Mouse (Mus musculus) CH12.LX (cell line): ENCODE results near the gene Fam189a2. TPM values are rescaled to one million over a fixed set of nuclear protein-coding genes. Genes with fewer than 3 reads are reported as not detected.

Source experiments
- DNase-seq: peaks from one replicate; pipeline ENCODE4 v3.0.0-alpha.2; 2013; ENCODE audit errors: extremely low read depth
- H3K27ac ChIP-seq: 2 replicates; pipeline ENCODE4 v1.5.1; 2012; ENCODE audit warnings: low read depth, mild to moderate bottlenecking, control low read depth, moderate library complexity; ENCODE audit not compliant: insufficient read depth
- H3K27me3 ChIP-seq: replicated peaks from 2 replicates; pipeline ENCODE3; 2012; ENCODE audit warnings: inconsistent platforms
- H3K36me3 ChIP-seq, 2 experiments: replicated peaks in 1 of 2; 2 replicates each; pipeline versions ENCODE3 to v1.6.1; 2012; ENCODE audit warnings: inconsistent platforms in 1 of 2, low read length in 1 of 2, mild to moderate bottlenecking in 1 of 2, mixed read lengths in 1 of 2, moderate library complexity in 1 of 2; ENCODE audit not compliant: control insufficient read depth in 1 of 2, insufficient read depth in 1 of 2
- H3K4me1 ChIP-seq, 2 experiments: 2 replicates each; pipeline ENCODE4 v1.6.1; 2012; ENCODE audit warnings: inconsistent platforms in 1 of 2, moderate library complexity in 1 of 2; ENCODE audit not compliant: insufficient read depth in 2 of 2, control insufficient read depth in 1 of 2
- H3K4me2 ChIP-seq: 2 replicates; pipeline ENCODE4 v1.6.1; 2012; ENCODE audit warnings: low read depth, mild to moderate bottlenecking, control low read depth; ENCODE audit not compliant: poor library complexity, insufficient read depth, severe bottlenecking
- H3K4me3 ChIP-seq, 3 experiments: fragments of 150-350 bp in 1 of 3; sonication (generic) in 1 of 3; replicated peaks in 1 of 3; 2 replicates each; pipeline versions ENCODE3 to v1.5.1; 2011 to 2012; ENCODE audit warnings: low read depth in 2 of 3, low read length in 2 of 3, mild to moderate bottlenecking in 2 of 3, moderate library complexity in 2 of 3, control low read depth in 1 of 3, improper control_type of control experiment in 1 of 3, inconsistent platforms in 1 of 3, mixed read lengths in 1 of 3; ENCODE audit not compliant: poor library complexity in 1 of 3
- H3K79me2 ChIP-seq: replicated peaks from 2 replicates; pipeline ENCODE4 v1.6.1; 2012; ENCODE audit warnings: mild to moderate bottlenecking, moderate library complexity; ENCODE audit not compliant: control insufficient read depth, poor library complexity, insufficient read depth, severe bottlenecking; ENCODE audit errors: extremely low read depth
- H3K9ac ChIP-seq: 2 replicates; pipeline ENCODE4 v1.6.1; 2012; ENCODE audit warnings: low read depth, mild to moderate bottlenecking, control low read depth, moderate library complexity; ENCODE audit not compliant: insufficient read depth
- H3K9me3 ChIP-seq: replicated peaks from 2 replicates; pipeline ENCODE3; 2012; ENCODE audit warnings: low read length, inconsistent platforms, mixed read lengths
- BHLHE40 ChIP-seq: IDR thresholded peaks from 2 replicates; pipeline ENCODE4 v1.6.1; 2011; ENCODE audit warnings: mild to moderate bottlenecking, low read depth, low read length, improper control_type of control experiment
- CHD2 ChIP-seq: IDR thresholded peaks from 2 replicates; pipeline ENCODE4 v1.6.1; 2011; ENCODE audit warnings: low read length, improper control_type of control experiment
- CTCF ChIP-seq, 2 experiments: IDR thresholded peaks in 1 of 2; conservative IDR thresholded peaks in 1 of 2; 2 replicates each; pipeline ENCODE4 v1.5.1; 2011 to 2012; ENCODE audit warnings: low read depth in 2 of 2, low read length in 2 of 2, improper control_type of control experiment in 1 of 2, inconsistent platforms in 1 of 2, mild to moderate bottlenecking in 1 of 2, moderate library complexity in 1 of 2
- E2F4 ChIP-seq: IDR thresholded peaks from 2 replicates; pipeline ENCODE4 v1.6.1; 2011; ENCODE audit warnings: low read depth, low read length, improper control_type of control experiment; ENCODE audit not compliant: insufficient replicate concordance
- ELF1 ChIP-seq: IDR thresholded peaks from 2 replicates; pipeline ENCODE4 v1.6.1; 2014; ENCODE audit warnings: low read depth, mild to moderate bottlenecking, inconsistent platforms, low read length, improper control_type of control experiment
- ETS1 ChIP-seq: conservative IDR thresholded peaks from 2 replicates; pipeline ENCODE4 v1.6.1; 2012; ENCODE audit warnings: low read depth, mild to moderate bottlenecking, inconsistent platforms, low read length, improper control_type of control experiment, moderate library complexity
- HCFC1 ChIP-seq: IDR thresholded peaks from 2 replicates; pipeline ENCODE4 v1.6.1; 2012; ENCODE audit warnings: low read depth, mild to moderate bottlenecking, inconsistent platforms, low read length, improper control_type of control experiment
- MYC ChIP-seq: IDR thresholded peaks from 2 replicates; pipeline ENCODE4 v1.6.1; 2011; ENCODE audit warnings: low read depth, mild to moderate bottlenecking, improper control_type of control experiment, low read length
- POLR2A ChIP-seq: IDR thresholded peaks from 2 replicates; pipeline ENCODE4 v1.6.1; 2011; ENCODE audit warnings: low read depth, mild to moderate bottlenecking, improper control_type of control experiment, low read length
- RCOR1 ChIP-seq: conservative IDR thresholded peaks from 2 replicates; pipeline ENCODE4 v1.6.1; 2012; ENCODE audit warnings: low read depth, mild to moderate bottlenecking, inconsistent platforms, low read length, improper control_type of control experiment
- SIN3A ChIP-seq: IDR thresholded peaks from 2 replicates; pipeline ENCODE4 v1.6.1; 2012; ENCODE audit warnings: low read length, improper control_type of control experiment, inconsistent platforms
- TBP ChIP-seq: conservative IDR thresholded peaks from 2 replicates; pipeline ENCODE4 v1.6.1; 2011; ENCODE audit warnings: low read depth, low read length, improper control_type of control experiment
- TCF12 ChIP-seq: IDR thresholded peaks from 2 replicates; pipeline ENCODE4 v1.6.1; 2014; ENCODE audit warnings: low read depth, mild to moderate bottlenecking, inconsistent platforms, low read length, improper control_type of control experiment
- UBTF ChIP-seq: IDR thresholded peaks from 2 replicates; pipeline ENCODE4 v1.6.1; 2012; ENCODE audit warnings: low read depth, mild to moderate bottlenecking, inconsistent platforms, low read length, improper control_type of control experiment, moderate library complexity
- USF2 ChIP-seq: conservative IDR thresholded peaks from 2 replicates; pipeline ENCODE4 v1.6.1; 2011; ENCODE audit warnings: low read depth, low read length, improper control_type of control experiment
- ZC3H11A ChIP-seq: IDR thresholded peaks from 2 replicates; pipeline ENCODE4 v1.6.1; 2012; ENCODE audit warnings: low read depth, mild to moderate bottlenecking, inconsistent platforms, low read length, improper control_type of control experiment
- ZMIZ1 ChIP-seq: IDR thresholded peaks from 2 replicates; pipeline ENCODE4 v1.6.1; 2012; ENCODE audit warnings: low read depth, mild to moderate bottlenecking, inconsistent platforms, low read length, improper control_type of control experiment
- dilution Hi-C: fragments of 300-500 bp; cut with MboI; formaldehyde crosslinking; loops from 2 replicates; pipeline ENCODE4 v1.14.3; 2020; ENCODE audit warnings: low sequenced_read_pairs; ENCODE audit not compliant: extremely low pct_unique_long_range_greater_than_20kb, extremely low pct_ligation_motif_present
- in situ Hi-C: fragments of 300-500 bp; cut with MboI; formaldehyde crosslinking; loops from 3 replicates; pipeline ENCODE4 v1.14.3; 2019; ENCODE audit warnings: low sequenced_read_pairs, low pct_ligation_motif_present, low pct_unique_long_range_greater_than_20kb, mixed read lengths
- polyA plus RNA-seq: library from polyadenylated mRNA; unstranded; fragments of >175 nt; gene quantifications from 2 replicates; pipeline ENCODE4 v1.2.1, GENCODE M21; 2012; ENCODE audit warnings: low read depth; ENCODE audit not compliant: insufficient read length
- total RNA-seq, 2 experiments: library from RNA; depleted of rRNA; stranded (reverse); fragments of 300-350 nt in 1 of 2; fragments of >200 nt in 1 of 2; gene quantifications; 2 replicates each; pipeline ENCODE4 v1.2.3; 2012 to 2014

Gene Fam189a2
- total and polyA plus RNA-seq, 3 experiments: not detected

DNA sequence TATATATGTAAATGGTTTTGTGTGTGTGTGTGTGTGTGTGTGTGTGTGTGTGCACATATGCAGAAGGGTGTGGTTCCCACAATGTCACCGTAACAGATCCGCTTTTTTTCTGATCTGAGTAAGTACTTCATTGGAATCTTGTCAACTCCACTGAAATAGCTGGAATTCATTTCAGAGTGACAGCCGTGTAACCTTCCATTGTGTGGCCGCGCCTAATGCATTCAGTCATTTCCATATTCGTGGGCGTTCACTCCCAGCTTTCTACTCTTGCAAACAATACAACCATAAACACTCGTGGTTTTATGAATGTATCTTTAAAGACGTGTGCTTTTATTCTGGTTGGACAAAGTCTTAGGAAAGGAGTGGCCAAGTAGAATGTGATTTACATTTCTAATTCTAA is 6.7 kb downstream of the Fam189a2 start:
- no peak for DNase-seq
- H3K4me3 ChIP-seq: no peak overlapping the region
- peaks cover 3 to 13% of the 10 kb centered on the region in 2 experiments; a peak in 2 of 4 replicates for H3K4me1 ChIP-seq
- no peak for TF ChIP-seq USF2
- TF ChIP-seq RCOR1: no peak
- TF ChIP-seq SIN3A: no peak
- no peak for TF ChIP-seq ETS1
- no peak for TF ChIP-seq CTCF (conservative IDR thresholded peaks at IDR 0.05 in 1 of 2, IDR thresholded peaks at IDR 0.05 in 1 of 2; ENCODE audit: low read depth in 2 of 2, low read length in 2 of 2)
- no peak for TF ChIP-seq E2F4
- TF ChIP-seq MYC: no peak
- TF ChIP-seq BHLHE40: no peak
- no peak for TF ChIP-seq CHD2
- no peak for TF ChIP-seq ZC3H11A
- TF ChIP-seq ZMIZ1: no peak
- no peak for TF ChIP-seq HCFC1
- no peak for TF ChIP-seq TBP
- no peaks in the 10 kb centered on the region for H3K27me3 ChIP-seq
- no peaks in the 10 kb centered on the region for H3K36me3 ChIP-seq
- dilution Hi-C loops: no loop called here
- H3K9me3 ChIP-seq: no peaks in the 10 kb centered on the region
- H3K9ac ChIP-seq: no peak overlapping the region
- in situ Hi-C loops: no loop called here
- no peaks in the 10 kb centered on the region for H3K79me2 ChIP-seq
- no peak overlapping the region for H3K4me2 ChIP-seq
- H3K27ac ChIP-seq: no peak overlapping the region

DNA sequence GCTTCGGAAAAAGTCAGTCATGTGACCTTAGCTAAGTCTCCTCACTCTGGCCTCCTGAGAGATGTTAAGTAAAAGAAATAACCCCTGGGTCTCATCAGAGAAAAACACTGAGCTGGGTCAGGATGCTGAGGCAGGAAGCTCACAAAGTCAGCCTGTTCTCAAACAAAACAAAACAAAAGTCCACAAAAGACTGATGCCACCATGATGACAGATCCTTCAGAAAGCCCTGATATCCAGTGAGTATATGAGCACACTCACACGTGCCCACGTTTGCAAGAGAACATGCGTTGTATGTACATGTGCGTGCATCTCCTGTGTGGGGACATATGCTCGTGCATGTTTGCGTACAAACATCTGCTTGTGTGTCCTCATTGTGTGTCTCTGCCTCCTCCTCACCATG is 7.5 kb downstream of the Fam189a2 start:
- Histone ChIP-seq H3K4me1 (peaks cover 3 to 13% of the 10 kb centered on the region in 2 experiments; a peak in 2 of 4 replicates), H3K27ac (no peak overlapping the region), H3K4me2 (no peak overlapping the region), H3K9ac (no peak overlapping the region), H3K27me3 (no peaks in the 10 kb centered on the region), H3K79me2 (no peaks in the 10 kb centered on the region), H3K9me3 (no peaks in the 10 kb centered on the region), H3K36me3 (no peaks in the 10 kb centered on the region), H3K4me3 (no peak overlapping the region)
- DNase-seq: no peak
- no peak for TF ChIP-seq SIN3A
- TF ChIP-seq ZC3H11A: no peak
- no peak for TF ChIP-seq UBTF
- TF ChIP-seq ELF1: no peak
- TF ChIP-seq TBP: no peak
- no peak for TF ChIP-seq POLR2A
- no peak for TF ChIP-seq TCF12
- no peak for TF ChIP-seq HCFC1
- dilution Hi-C loops (no loop called here), in situ Hi-C loops (no loop called here)
